Mouse (Mus musculus) liver, embryonic 16.5 days (tissue): ENCODE data around the gene Xylt2. TPM values are rescaled to one million over a fixed set of nuclear protein-coding genes. Genes with fewer than 3 reads are reported as not detected.
"Not testable (repeated sequence)": the region's sequence is repeated elsewhere in the genome, so short reads cannot be mapped to it uniquely, and the experiment has no call there.

Experiments used
- ATAC-seq: fragments of 200-750 bp; cut with Nextera tagmentation; 2 replicates; pipeline ENCODE4 v1.8.0; 2017; ENCODE audit warnings: low read depth, mild to moderate bottlenecking, moderate number of reproducible peaks, moderate library complexity
- H3K27ac ChIP-seq: fragments of 300-500 bp; sonication (generic); 2 replicates; pipeline ENCODE4 v1.5.1; 2014; ENCODE audit warnings: mild to moderate bottlenecking, low read length
- H3K27me3 ChIP-seq: fragments of 300-500 bp; sonication (generic); 2 replicates; pipeline ENCODE4 v1.6.1; 2014; ENCODE audit warnings: low read depth, low read length, mixed read lengths; ENCODE audit not compliant: control insufficient read depth, insufficient read depth
- H3K36me3 ChIP-seq: fragments of 300-500 bp; sonication (generic); 2 replicates; pipeline ENCODE4 v1.6.1; 2014; ENCODE audit warnings: mild to moderate bottlenecking; ENCODE audit not compliant: control insufficient read depth, insufficient read depth
- H3K4me1 ChIP-seq: fragments of 300-500 bp; sonication (generic); 2 replicates; pipeline ENCODE4 v1.6.1; 2014; ENCODE audit warnings: low read depth, low read length, mixed read lengths; ENCODE audit not compliant: control insufficient read depth
- H3K4me2 ChIP-seq: fragments of 300-500 bp; sonication (generic); 2 replicates; pipeline ENCODE4 v1.6.1; 2014; ENCODE audit warnings: low read depth, low read length, mixed read lengths
- H3K4me3 ChIP-seq: fragments of 300-500 bp; sonication (generic); 2 replicates; pipeline ENCODE4 v1.5.1; 2014; ENCODE audit warnings: low read depth, mild to moderate bottlenecking, low read length
- H3K9ac ChIP-seq: fragments of 300-500 bp; sonication (generic); 2 replicates; pipeline ENCODE4 v1.6.1; 2014; ENCODE audit warnings: low read depth, low read length
- H3K9me3 ChIP-seq: fragments of 300-500 bp; sonication (generic); replicated peaks from 2 replicates; pipeline ENCODE4 v1.6.1; 2016; ENCODE audit warnings: low read length; ENCODE audit not compliant: control insufficient read depth
- WGBS: fragments of 180-500 bp; shearing (Covaris S2); extraction: QIAGEN DNeasy Blood & Tissue Kit; methylation state at CpG from one replicate; pipeline ENCODE4 v1.1.7; 2014; ENCODE audit not compliant: insufficient replicate concordance; 5-methylcytosine and 5-hydroxymethylcytosine counted together
- polyA plus RNA-seq: library from polyadenylated mRNA; unstranded; fragments of >200 nt; fragmentation: Nextera tagmentation; extraction: Ambion mirVana; gene quantifications from 2 replicates; pipeline ENCODE4 v1.2.1, GENCODE M21; 2015

Gene Xylt2
- polyA plus RNA-seq, 1 experiment from 2014 or later = 2.6 TPM

GRCm38 (mm10) chr11:94704020-94704419, 26.7 kb upstream of the Xylt2 start:
- 30% methylated on average over 7 of the region's 7 CpGs for WGBS
- H3K9ac ChIP-seq = no peak overlapping the region

GRCm38 (mm10) chr11:94702216-94702610, 24.9 kb upstream of the Xylt2 start:
- no peaks in the 10 kb centered on the region for H3K27me3 ChIP-seq
- no peak overlapping the region for H3K27ac ChIP-seq
- no peak overlapping the region for H3K9ac ChIP-seq
- no peaks in the 10 kb centered on the region for H3K36me3 ChIP-seq
- no peaks in the 10 kb centered on the region for H3K4me1 ChIP-seq
- no peak for ATAC-seq
- WGBS = 43% methylated on average over 3 of the region's 3 CpGs
- H3K4me3 ChIP-seq = no peak overlapping the region
- no peaks in the 10 kb centered on the region for H3K9me3 ChIP-seq
- no peak overlapping the region for H3K4me2 ChIP-seq

More at GRCm38 (mm10) chr11:94704020-94704419, 26.7 kb upstream of the Xylt2 start:
- no peaks in the 10 kb centered on the region for H3K36me3 ChIP-seq
- no peak overlapping the region for H3K4me3 ChIP-seq
- no peak overlapping the region for H3K27ac ChIP-seq
- no peaks in the 10 kb centered on the region for H3K4me1 ChIP-seq
- no peaks in the 10 kb centered on the region for H3K9me3 ChIP-seq
- ATAC-seq = no peak
- no peak overlapping the region for H3K4me2 ChIP-seq
- no peaks in the 10 kb centered on the region for H3K27me3 ChIP-seq

- no peak for ATAC-seq
- Histone ChIP-seq H3K27me3 (no peaks in the 10 kb centered on the region), H3K4me2 (no peak overlapping the region), H3K4me1 (no peaks in the 10 kb centered on the region), H3K9ac (no peak overlapping the region), H3K27ac (no peak overlapping the region), H3K4me3 (no peak overlapping the region), H3K9me3 (no peaks in the 10 kb centered on the region), H3K36me3 (no peaks in the 10 kb centered on the region)
- 61% methylated on average over 27 of the region's 27 CpGs for WGBS
Observed at GRCm38 (mm10) chr11:94701401-94702215, 24.3 kb upstream of the Xylt2 start.

GRCm38 (mm10) chr11:94699399-94699798, 22.1 kb upstream of the Xylt2 start:
- H3K4me1 ChIP-seq = no peaks in the 10 kb centered on the region
- H3K9me3 ChIP-seq = no peaks in the 10 kb centered on the region
- no peak overlapping the region for H3K27ac ChIP-seq
- 78% methylated on average over 3 of the region's 3 CpGs for WGBS
- no peak overlapping the region for H3K9ac ChIP-seq
- H3K4me2 ChIP-seq = no peak overlapping the region
- ATAC-seq = no peak
- no peak overlapping the region for H3K4me3 ChIP-seq
- H3K27me3 ChIP-seq = no peaks in the 10 kb centered on the region
- H3K36me3 ChIP-seq = no peaks in the 10 kb centered on the region

GRCm38 (mm10) chr11:94697703-94698464, 20.6 kb upstream of the Xylt2 start:
- no peak overlapping the region for H3K4me2 ChIP-seq
- no peaks in the 10 kb centered on the region for H3K9me3 ChIP-seq
- H3K9ac ChIP-seq = no peak overlapping the region
- no peaks in the 10 kb centered on the region for H3K36me3 ChIP-seq
- 34% methylated on average over 13 of the region's 13 CpGs for WGBS
- H3K27me3 ChIP-seq = no peaks in the 10 kb centered on the region
- H3K4me1 ChIP-seq = no peaks in the 10 kb centered on the region
- no peak for ATAC-seq
- no peak overlapping the region for H3K27ac ChIP-seq
- no peak overlapping the region for H3K4me3 ChIP-seq

- H3K4me2 ChIP-seq = no peak overlapping the region
- H3K9me3 ChIP-seq = no peaks in the 10 kb centered on the region
- no peak overlapping the region for H3K4me3 ChIP-seq
- ATAC-seq = no peak
- H3K27ac ChIP-seq = no peak overlapping the region
- no peak overlapping the region for H3K9ac ChIP-seq
- H3K36me3 ChIP-seq = no peaks in the 10 kb centered on the region
- no peaks in the 10 kb centered on the region for H3K27me3 ChIP-seq
- H3K4me1 ChIP-seq = no peaks in the 10 kb centered on the region
- WGBS = 71% methylated on average over 2 of the region's 2 CpGs
Observed at GRCm38 (mm10) chr11:94697140-94697539, 19.8 kb upstream of the Xylt2 start.

- H3K9me3 ChIP-seq = no peaks in the 10 kb centered on the region
- H3K27me3 ChIP-seq = no peaks in the 10 kb centered on the region
- no peak overlapping the region for H3K9ac ChIP-seq
- ATAC-seq = no peak
- no peak overlapping the region for H3K27ac ChIP-seq
- no peaks in the 10 kb centered on the region for H3K4me1 ChIP-seq
- H3K4me3 ChIP-seq = no peak overlapping the region
- no peaks in the 10 kb centered on the region for H3K36me3 ChIP-seq
- WGBS = 40% methylated on average over 6 of the region's 6 CpGs
- no peak overlapping the region for H3K4me2 ChIP-seq
Observed at GRCm38 (mm10) chr11:94695508-94695907, 18.2 kb upstream of the Xylt2 start.

- not testable (repeated sequence) for H3K27me3 ChIP-seq, H3K36me3 ChIP-seq, H3K9ac ChIP-seq
Observed at GRCm38 (mm10) chr11:94692502-94692901, 15.2 kb upstream of the Xylt2 start.

GRCm38 (mm10) chr11:94687178-94687577, 9.9 kb upstream of the Xylt2 start:
- WGBS = 20% methylated on average over 6 of the region's 6 CpGs
- H3K27ac ChIP-seq = no peak overlapping the region
- H3K36me3 ChIP-seq = no peaks in the 10 kb centered on the region
- no peaks in the 10 kb centered on the region for H3K27me3 ChIP-seq
- H3K9ac ChIP-seq = no peak overlapping the region
- H3K9me3 ChIP-seq = no peaks in the 10 kb centered on the region
- ATAC-seq = no peak
- H3K4me2 ChIP-seq = no peak overlapping the region
- H3K4me3 ChIP-seq = no peak overlapping the region
- no peaks in the 10 kb centered on the region for H3K4me1 ChIP-seq

More at GRCm38 (mm10) chr11:94692502-94692901, 15.2 kb upstream of the Xylt2 start:
- not testable (repeated sequence) for H3K4me1 ChIP-seq, H3K27ac ChIP-seq, ATAC-seq, H3K4me2 ChIP-seq, H3K4me3 ChIP-seq, H3K9me3 ChIP-seq
